Mouse (Mus musculus) adrenal gland, adult 8-10 months (tissue): ENCODE measurements at regions not wholly inside any gene's neighbourhood (a gene's known extent, or its start where the extent isn't known, plus 50 kb on each side); places are given as distances from the start of the nearest gene placed in this dataset.
"Not testable (repeated sequence)": the region's sequence is repeated elsewhere in the genome, so short reads cannot be mapped to it uniquely, and the experiment has no call there.

Experiments
- DNase-seq: peaks from one replicate; pipeline ENCODE4 v3.0.0; 2022

DNA sequence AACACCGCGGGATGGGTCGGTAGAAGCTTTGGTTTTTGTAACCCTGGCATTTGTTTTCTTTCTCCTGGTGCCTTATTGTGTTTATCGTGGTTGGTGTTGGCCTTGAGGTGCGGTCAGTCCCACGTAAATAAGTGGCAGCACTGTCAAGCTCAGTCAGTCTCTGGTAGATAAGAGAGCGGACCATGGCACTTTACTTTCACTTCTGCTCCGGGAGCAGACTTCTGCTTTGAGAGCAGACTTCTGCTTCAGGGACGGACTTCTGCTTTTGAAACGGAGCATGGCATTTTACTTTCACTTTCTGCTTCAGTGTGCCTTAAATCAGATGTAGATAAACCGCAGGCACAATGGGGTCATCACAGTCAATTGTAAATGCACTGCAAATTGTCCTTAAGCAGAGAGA, 54.3 kb upstream of the Ccdc66 start:
- DNase-seq = peak; percentile 8

DNA sequence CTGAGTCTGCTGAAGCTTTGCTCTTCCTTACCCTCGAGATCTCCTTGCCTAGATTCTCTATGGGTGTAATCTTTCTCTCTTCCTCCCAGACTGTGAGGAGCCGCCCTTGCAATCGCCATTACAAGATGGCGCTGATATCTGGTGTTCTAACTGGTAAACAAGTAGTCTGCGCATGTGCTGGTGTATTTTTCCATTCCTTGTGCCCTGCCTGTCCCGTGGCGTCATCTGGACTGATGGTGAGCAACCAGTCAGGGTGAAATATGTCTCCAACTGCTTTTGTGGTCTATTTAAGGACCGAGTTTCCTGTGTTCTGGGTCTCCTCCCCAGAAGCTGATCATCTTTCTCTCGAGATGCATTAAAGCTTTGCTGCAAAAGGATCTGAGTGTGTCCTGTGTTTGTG, 53.7 kb upstream of the Ccdc66 start:
- DNase-seq = not testable (repeated sequence)

DNA sequence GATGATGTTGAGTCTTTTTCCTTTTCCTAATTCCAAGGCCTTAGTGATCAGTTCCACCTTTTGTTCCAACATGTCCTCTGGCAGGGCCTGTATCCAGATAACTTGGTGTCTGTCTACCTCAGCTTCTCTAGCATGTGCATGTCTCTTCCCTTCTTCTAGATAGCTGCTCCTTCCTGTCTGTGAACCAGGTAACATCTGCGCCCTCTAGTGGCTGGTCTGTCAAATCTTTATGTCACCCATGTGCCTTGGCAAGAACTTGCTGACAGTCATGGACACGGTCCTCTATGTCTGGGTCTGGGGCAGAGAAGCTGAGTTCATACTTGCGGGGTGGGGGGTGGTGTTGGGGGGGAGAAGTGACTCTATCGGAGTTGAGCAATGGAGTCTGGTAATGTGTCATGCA, 52.2 kb upstream of the Ccdc66 start:
- peak; percentile 17 for DNase-seq

- DNase-seq = no peak
Measured at GRCm38 (mm10) chr14:27558794-27559491, 50.7 kb upstream of the Ccdc66 start.
